Mouse (Mus musculus) megakaryocyte, embryonic 14.5 days (primary cell): ENCODE results near the gene Fxyd4. TPM values are rescaled to one million over a fixed set of nuclear protein-coding genes. Genes with fewer than 3 reads are reported as not detected.
A peak's percentile ranks its signal among the peaks of the same experiment; 100 is the strongest.

Source experiments
- H3K27me3 ChIP-seq: replicated peaks from 2 replicates; pipeline ENCODE3; 2012; ENCODE audit warnings: inconsistent platforms
- H3K36me3 ChIP-seq: replicated peaks from 2 replicates; pipeline ENCODE3; 2012; ENCODE audit warnings: low read length, inconsistent platforms, mixed read lengths
- H3K4me1 ChIP-seq: 2 replicates; pipeline ENCODE4 v1.6.1; 2012; ENCODE audit warnings: inconsistent platforms
- H3K4me3 ChIP-seq: replicated peaks from 2 replicates; pipeline ENCODE3; 2012; ENCODE audit warnings: moderate library complexity, mild to moderate bottlenecking, inconsistent platforms
- H3K9me3 ChIP-seq: 2 replicates; pipeline ENCODE4 v1.6.1; 2012; ENCODE audit warnings: inconsistent platforms
- FLI1 ChIP-seq: IDR thresholded peaks from 2 replicates; pipeline ENCODE4 v1.6.1; 2012; ENCODE audit warnings: low read length, inconsistent platforms, mixed read lengths
- GATA1 ChIP-seq: IDR thresholded peaks from 3 replicates; pipeline ENCODE4 v1.6.1; 2012; ENCODE audit warnings: mixed read lengths, low read length, inconsistent platforms, borderline replicate concordance
- polyA plus RNA-seq: library from polyadenylated mRNA; stranded (reverse); fragments of >175 nt; gene quantifications from 2 replicates; pipeline ENCODE4 v1.2.3, GENCODE M21; 2012; ENCODE audit warnings: low replicate concordance; ENCODE audit not compliant: insufficient read depth

Gene Fxyd4
- polyA plus RNA-seq, 1 experiment = not detected

- H3K27me3 ChIP-seq = no peaks in the 10 kb centered on the region
- TF ChIP-seq GATA1 (no peak), FLI1 (0 out of 2 replicates have a peak, but pooled peaks have one; percentile 28)
- peaks cover 60% of the 10 kb centered on the region for H3K4me1 ChIP-seq
- peak overlapping the region; percentile 97 for H3K4me3 ChIP-seq
- H3K36me3 ChIP-seq = no peaks in the 10 kb centered on the region
- no peaks in the 10 kb centered on the region for H3K9me3 ChIP-seq
Measured at GRCm38 (mm10) chr6:117906590-117907271, 30.8 kb downstream of the Fxyd4 start.

DNA sequence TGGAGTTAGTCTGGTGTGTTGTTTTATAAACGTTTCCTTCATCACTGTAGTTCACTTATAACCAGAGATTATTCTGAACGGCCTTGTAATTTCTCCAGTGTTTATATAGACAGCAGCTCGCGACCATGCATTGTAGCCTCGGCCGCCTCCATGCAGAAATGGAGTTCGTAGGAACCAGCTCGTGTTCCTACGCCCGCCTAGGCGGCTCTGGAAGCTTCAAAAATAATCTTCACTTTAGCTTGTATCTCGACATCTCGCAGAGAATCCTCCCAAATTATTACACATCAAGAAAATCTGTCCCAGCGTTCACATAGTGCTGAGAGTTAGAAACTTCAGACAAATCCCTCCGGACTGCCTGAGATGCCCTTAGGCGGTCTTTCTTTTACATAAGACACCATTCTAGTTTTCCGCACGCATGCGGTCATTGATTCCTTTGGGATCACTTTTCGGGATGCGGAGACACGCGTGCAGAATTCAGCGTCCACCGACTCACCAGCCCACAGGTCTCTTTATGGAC, 31.4 kb downstream of the Fxyd4 start:
- no peak for TF ChIP-seq GATA1
- H3K36me3 ChIP-seq = no peaks in the 10 kb centered on the region
- H3K9me3 ChIP-seq = no peaks in the 10 kb centered on the region
- H3K27me3 ChIP-seq = no peaks in the 10 kb centered on the region
- H3K4me1 ChIP-seq = peaks cover 59% of the 10 kb centered on the region
- peak overlapping the region; percentile 97 for H3K4me3 ChIP-seq

GRCm38 (mm10) chr6:117905260-117905930, 32.1 kb downstream of the Fxyd4 start:
- Histone ChIP-seq H3K4me3 (peak overlapping the region; percentile 97), H3K36me3 (no peaks in the 10 kb centered on the region), H3K4me1 (peaks cover 61% of the 10 kb centered on the region), H3K9me3 (no peaks in the 10 kb centered on the region), H3K27me3 (no peaks in the 10 kb centered on the region)
- TF ChIP-seq GATA1 (no peak), FLI1 (no peak)

DNA sequence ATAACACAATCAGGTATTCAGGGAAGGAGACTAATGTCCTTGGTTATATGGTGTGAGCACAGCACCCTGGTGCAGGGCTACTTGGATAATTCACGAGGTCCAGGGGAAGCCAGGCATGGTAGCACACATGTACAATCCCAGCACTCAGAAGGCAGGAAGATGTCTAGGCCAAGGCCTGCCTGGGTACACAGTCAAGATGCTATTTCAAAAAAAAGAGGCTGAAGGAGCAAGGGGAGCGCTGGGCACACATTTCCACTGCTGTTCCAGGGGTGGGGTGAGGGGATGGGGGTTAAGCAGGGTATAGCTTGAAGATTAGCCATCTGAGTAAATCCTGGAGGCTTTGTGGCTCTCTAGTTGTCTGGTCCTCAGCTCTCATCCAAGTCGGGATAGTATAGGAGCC, 33.7 kb downstream of the Fxyd4 start:
- no peak for TF ChIP-seq FLI1
- TF ChIP-seq GATA1 = no peak
- Histone ChIP-seq H3K4me1 (peaks cover 52% of the 10 kb centered on the region), H3K36me3 (no peaks in the 10 kb centered on the region), H3K4me3 (no peak overlapping the region), H3K27me3 (no peaks in the 10 kb centered on the region), H3K9me3 (no peaks in the 10 kb centered on the region)

- Histone ChIP-seq H3K4me1 (peaks cover 51% of the 10 kb centered on the region), H3K27me3 (no peaks in the 10 kb centered on the region), H3K9me3 (no peaks in the 10 kb centered on the region), H3K4me3 (no peak overlapping the region), H3K36me3 (no peaks in the 10 kb centered on the region)
- TF ChIP-seq GATA1 (no peak), FLI1 (no peak)
Measured at GRCm38 (mm10) chr6:117902556-117902955, 34.9 kb downstream of the Fxyd4 start.

DNA sequence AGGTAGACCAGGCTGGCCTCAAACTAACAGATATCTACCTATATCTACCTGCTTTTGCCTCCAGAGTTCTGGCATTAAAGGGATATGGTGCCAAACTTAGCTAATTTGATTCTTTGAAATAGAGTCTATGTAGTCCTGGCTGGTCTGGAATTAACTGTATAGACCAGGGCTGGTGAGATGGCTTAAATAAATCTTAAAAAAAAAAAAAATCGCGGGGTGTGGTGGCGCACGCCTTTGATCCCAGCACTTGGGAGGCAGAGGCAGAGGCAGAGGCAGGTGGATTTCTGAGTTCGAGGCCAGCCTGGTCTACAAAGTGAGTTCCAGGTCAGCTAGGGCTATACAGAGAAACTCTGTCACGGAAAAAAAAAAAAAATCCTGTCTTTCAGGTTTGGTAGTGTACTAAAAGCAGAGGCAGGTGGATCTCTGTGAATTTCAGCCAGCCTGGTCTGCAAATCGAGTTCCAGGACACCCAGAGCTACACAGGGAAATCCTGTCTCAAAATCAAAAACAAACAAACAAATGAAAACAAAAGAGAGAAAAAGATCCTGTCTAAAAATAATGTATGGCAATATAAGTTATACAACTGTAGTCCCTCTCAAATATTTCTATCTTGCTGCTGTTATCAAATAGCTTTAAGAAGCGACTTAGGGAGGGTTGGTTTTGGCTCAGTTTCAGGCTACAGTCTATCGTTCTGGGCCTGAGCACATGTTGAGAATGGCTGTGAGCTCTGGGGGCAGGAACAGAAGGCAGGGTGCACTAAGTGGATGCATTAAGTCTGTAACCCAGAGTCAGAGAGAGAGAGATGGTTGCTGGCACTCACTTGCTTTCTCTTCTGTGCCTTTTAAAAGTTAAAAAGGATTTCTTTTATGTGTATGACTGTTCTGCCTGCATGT, 35.7 kb downstream of the Fxyd4 start:
- no peak for TF ChIP-seq FLI1
- TF ChIP-seq GATA1 = no peak
- Histone ChIP-seq H3K4me3 (no peak overlapping the region), H3K4me1 (peaks cover 54% of the 10 kb centered on the region), H3K36me3 (no peaks in the 10 kb centered on the region), H3K27me3 (no peaks in the 10 kb centered on the region), H3K9me3 (no peaks in the 10 kb centered on the region)

GRCm38 (mm10) chr6:117900126-117901080, 37.1 kb downstream of the Fxyd4 start, which contains the start of gene Hnrnpf:
Gene Hnrnpf (plus strand): TSS chr6:117900324.
- TF ChIP-seq FLI1 (no peak), GATA1 (no peak)
- peaks cover 63% of the 10 kb centered on the region for H3K4me1 ChIP-seq
- H3K9me3 ChIP-seq = no peaks in the 10 kb centered on the region
- H3K36me3 ChIP-seq = no peaks in the 10 kb centered on the region
- H3K4me3 ChIP-seq = peak within 1 kb of the TSS; percentile 77
- H3K27me3 ChIP-seq = no peaks in the 10 kb centered on the region

DNA sequence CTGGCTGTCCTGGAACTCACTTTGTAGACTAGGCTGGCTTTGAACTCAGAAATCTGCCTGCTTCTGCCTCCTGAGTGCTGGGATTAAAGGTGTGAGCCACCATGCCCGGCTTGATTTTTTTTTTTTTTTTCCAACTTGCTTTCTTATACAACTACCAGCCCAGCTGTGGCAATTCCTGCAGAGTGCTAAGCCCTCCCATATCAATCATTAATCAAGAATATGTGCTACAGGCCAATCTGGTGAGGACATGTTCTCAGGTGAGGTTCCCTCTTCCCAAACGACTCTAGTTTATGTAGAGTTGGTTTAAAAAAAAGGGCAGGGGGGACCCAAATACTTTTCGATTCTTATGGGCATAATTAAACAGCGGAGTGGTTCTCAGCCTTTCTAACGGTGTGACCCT, 39.7 kb downstream of the Fxyd4 start:
- H3K4me1 ChIP-seq = peaks cover 45% of the 10 kb centered on the region
- H3K4me3 ChIP-seq = no peak overlapping the region
- no peaks in the 10 kb centered on the region for H3K36me3 ChIP-seq
- H3K9me3 ChIP-seq = no peaks in the 10 kb centered on the region
- TF ChIP-seq FLI1 (no peak), GATA1 (no peak)
- H3K27me3 ChIP-seq = no peaks in the 10 kb centered on the region

GRCm38 (mm10) chr6:117893435-117893834, 44.1 kb downstream of the Fxyd4 start:
- no peak for TF ChIP-seq FLI1
- no peak for TF ChIP-seq GATA1
- Histone ChIP-seq H3K27me3 (no peaks in the 10 kb centered on the region), H3K4me1 (peaks cover 55% of the 10 kb centered on the region), H3K36me3 (no peaks in the 10 kb centered on the region), H3K4me3 (no peak overlapping the region), H3K9me3 (no peaks in the 10 kb centered on the region)
